Mouse (Mus musculus): ENCODE results near the gene St7.
"Not testable (repeated sequence)": the region's sequence is repeated elsewhere in the genome, so short reads cannot be mapped to it uniquely, and the experiment has no call there.

Gene St7

GRCm38 (mm10) chr6:17692647-17693046 lies at the start of gene St7:
TSS of gene St7 (plus strand) at chr6:17692933.
- no peak for DNase-seq (ENCODE audit: low spot score)

DNA sequence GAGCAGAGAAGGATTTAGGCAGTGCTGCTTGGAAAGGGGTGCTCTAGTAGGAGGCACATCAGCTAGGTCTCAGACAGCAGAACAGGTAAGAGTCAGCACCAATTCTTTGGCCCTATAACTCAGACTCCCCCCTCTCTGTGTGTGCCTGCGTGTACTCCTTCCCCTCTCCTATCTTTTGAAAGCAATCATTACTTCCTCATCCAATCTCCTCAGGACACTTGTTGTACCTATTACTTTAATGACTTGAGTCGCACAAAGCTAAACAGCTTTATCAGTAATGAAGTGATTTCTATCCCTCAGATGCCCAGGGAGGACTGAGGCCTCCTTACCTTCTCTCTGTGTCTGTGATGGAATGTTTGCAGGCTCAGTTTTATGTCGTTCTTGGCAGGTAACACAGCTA lies 46.6 kb upstream of the St7 start:
- no peak for DNase-seq (ENCODE audit: low spot score)

DNA sequence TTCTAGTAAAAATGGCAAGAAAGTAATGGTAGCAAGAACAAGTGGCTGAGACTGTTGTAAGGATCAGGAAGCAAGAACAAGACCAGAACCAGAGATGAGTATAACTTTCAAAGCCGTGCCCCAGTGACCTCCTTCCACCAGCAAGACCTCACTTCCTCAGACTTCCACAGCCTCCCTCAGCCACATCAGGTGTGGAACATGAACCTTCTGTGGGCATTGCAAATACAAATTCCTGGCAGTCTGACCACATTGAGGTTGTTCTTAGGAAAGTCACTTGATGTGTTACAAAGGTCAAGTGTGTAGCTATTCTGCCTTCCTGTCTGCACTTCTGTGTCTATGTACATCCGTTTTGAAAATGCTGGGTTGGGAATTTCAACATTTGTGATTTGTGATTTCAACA lies 40.6 kb upstream of the St7 start:
- no peak for DNase-seq (ENCODE audit: low spot score)

DNA sequence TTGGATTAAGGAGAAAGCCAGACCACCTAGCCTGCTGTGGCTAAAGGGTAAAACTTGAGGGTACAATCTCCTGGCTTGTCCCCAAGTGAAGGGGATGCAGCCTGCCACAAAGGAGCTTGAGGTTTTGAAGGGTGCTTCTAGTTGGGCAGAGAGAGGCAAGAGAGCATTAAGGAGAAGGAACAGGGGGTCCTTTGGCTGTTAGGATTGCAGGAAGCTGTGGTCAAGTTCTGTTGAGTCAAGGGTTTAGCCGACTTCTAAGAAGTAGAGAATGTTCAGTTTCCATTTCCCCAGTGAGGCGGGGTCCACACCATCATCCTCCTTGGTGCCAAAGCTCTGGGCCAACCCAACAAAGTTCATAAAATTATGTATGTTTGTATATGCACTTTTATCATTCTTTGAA lies 37.7 kb upstream of the St7 start:
- DNase-seq (ENCODE audit: low spot score) = no peak

DNA sequence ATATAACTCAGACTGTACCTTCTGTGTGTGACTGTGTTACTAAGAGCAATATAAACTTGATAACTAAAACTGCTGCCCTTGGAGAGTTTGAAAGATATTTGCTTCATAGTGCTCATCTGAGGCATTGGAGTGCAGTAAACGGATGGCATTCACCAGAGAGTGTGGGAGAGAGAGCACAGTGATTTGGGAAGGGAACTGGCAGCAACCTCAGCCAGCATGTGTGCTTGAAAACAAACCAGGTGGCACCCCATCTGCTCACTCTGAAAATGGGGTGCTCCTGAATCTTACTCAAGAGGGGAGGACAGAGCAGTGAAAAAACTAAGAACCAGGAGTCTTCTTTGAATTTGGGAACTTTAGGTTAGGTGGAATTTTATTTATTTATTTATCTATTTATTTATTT lies 35.4 kb upstream of the St7 start:
- no peak for DNase-seq (ENCODE audit: low spot score)

DNA sequence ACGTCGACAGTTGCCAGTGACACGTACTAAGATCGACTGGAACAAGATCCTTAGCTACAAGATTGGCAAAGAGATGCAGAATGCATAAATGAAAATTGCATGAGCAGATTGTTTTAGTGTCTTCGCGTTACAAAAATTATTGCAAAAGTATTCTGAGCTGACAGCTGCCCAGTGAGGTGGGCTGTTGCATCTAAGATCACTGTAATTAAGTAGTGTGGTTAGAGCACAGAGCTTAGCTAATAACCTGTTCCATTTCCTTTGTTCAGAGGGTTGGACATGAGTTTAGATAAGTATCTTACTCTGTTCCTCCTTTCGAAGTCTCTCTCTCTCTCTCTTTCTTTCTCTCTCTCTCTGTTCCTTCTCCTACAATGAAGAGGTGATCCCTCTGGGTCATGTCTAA lies 27.4 kb upstream of the St7 start:
- DNase-seq (ENCODE audit: low spot score) = no peak

- no peak for DNase-seq (ENCODE audit: low spot score)
These were observed 26.7 kb upstream of the St7 start for GRCm38 (mm10) chr6:17666024-17666423.

GRCm38 (mm10) chr6:17667813-17668212 lies 24.9 kb upstream of the St7 start:
- DNase-seq (ENCODE audit: low spot score) = peak; percentile 47

- DNase-seq (ENCODE audit: low spot score) = no peak
These were observed 24.4 kb upstream of the St7 start for GRCm38 (mm10) chr6:17668334-17668733.

DNA sequence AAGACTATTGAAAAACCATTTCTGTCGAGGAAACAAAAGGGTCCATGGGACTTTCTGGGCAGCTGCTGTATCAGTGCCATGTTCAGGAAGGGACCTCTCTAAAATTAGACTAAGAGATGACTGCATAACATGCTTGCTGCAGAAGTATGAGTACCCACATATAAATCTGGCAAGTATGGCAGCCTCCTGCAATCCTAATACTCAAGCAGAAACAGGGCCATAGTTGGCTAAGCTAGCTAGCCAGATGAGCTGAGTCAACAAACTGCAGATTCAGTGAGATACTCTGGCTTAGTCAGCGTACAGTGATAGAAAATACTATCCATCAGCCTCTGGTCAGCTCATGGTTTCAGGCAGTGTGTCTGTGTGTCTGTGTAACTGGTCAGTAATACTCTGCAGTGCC lies 22.9 kb upstream of the St7 start:
- DNase-seq (ENCODE audit: low spot score) = peak; percentile 41

- peak; percentile 88 for DNase-seq (ENCODE audit: low spot score)
These were observed 17.5 kb upstream of the St7 start for GRCm38 (mm10) chr6:17675019-17675756.

GRCm38 (mm10) chr6:17677008-17677407 lies 15.7 kb upstream of the St7 start:
- DNase-seq (ENCODE audit: low spot score) = no peak

- no peak for DNase-seq (ENCODE audit: low spot score)
These were observed 12.3 kb upstream of the St7 start for GRCm38 (mm10) chr6:17680266-17680925.

- DNase-seq (ENCODE audit: low spot score) = no peak
These were observed 10.9 kb upstream of the St7 start for GRCm38 (mm10) chr6:17681810-17682209.

DNA sequence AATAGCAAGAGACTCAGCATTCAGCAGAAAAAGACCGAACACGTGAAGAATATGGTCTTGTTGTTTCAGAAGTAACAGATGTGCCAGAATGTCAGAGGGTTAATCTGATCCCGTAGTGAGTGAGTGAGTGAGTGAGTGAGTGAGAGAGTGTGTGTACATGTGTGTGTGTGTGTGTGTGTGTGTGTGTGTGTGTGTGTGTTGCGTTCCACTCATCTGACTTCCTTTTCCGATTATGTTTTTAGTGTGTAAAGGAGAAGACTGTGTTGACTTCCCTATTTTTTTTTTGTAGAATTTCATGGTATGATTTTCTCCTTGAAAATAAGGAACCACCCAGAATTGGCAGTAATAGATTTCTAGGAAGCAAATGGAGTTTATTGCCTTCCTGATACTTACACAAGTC lies 4.1 kb upstream of the St7 start:
- DNase-seq (ENCODE audit: low spot score) = no peak

- DNase-seq (ENCODE audit: low spot score) = peak; percentile 78
These were observed 1.2 kb downstream of the St7 start for GRCm38 (mm10) chr6:17693726-17694549.

- peak; percentile 82 for DNase-seq (ENCODE audit: low spot score)
These were observed 1.8 kb downstream of the St7 start for GRCm38 (mm10) chr6:17694550-17694951.

DNA sequence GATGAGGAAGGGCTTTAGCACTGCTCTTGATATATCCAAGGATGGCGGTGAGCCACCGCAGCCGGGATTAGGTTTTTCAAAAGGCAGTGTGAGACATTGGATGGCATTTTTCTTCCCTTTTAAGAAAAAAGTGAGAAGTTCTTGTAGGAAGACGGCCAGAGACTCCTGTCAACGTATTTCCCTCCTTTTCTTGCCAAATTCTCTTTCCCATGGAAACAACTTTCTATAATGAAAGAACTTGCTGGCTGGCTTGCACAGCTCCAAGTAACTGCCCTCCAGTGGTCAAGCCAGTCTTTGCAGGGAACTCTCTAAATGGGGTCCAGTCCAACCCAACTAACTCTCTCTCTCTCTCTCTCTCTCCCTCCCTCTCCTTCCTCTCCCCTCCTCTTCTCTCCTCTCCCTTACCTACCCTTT lies 3.6 kb downstream of the St7 start:
- peak; percentile 48 for DNase-seq (ENCODE audit: low spot score)

- no peak for DNase-seq (ENCODE audit: low spot score)
These were observed 8.3 kb downstream of the St7 start for GRCm38 (mm10) chr6:17700936-17701612.

DNA sequence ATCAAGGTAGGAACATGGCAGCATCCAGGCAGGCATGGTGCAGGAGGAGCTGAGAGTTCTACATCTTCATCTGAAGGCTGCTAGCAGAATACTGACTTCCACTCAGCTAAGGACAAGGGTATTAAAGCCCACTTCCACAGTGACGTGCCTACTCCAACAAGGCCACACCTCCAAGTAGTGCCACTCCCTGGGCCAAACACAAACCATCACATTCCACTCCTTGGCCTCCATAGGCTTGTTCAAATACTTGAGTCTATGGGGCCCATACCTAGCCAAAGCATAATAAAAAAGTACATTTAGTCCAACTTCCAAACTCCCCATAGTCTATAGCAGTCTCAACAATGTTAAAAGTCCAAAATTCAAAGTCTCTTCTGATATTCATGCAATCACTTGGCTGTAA lies 11.3 kb downstream of the St7 start:
- not testable (repeated sequence) for DNase-seq (ENCODE audit: low spot score)

DNA sequence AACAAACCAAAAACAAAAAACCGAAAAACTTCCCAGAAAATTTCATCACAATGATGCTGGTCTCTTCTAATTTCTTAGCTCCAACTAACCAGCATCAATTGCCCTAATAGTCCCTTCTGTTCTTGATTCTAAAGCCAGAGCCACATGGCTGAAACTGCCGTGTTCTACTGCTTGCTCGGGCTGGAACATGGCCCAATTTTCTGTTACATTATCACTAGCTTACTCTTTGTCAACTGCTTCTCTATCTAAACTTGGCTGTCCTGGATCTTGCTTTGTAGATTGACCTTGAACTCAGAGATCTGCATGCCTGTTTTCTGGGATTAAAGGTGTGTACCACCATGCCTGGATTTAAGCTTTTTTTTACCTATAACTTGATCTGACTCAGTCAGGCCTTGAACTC lies 13.2 kb downstream of the St7 start:
- no peak for DNase-seq (ENCODE audit: low spot score)

DNA sequence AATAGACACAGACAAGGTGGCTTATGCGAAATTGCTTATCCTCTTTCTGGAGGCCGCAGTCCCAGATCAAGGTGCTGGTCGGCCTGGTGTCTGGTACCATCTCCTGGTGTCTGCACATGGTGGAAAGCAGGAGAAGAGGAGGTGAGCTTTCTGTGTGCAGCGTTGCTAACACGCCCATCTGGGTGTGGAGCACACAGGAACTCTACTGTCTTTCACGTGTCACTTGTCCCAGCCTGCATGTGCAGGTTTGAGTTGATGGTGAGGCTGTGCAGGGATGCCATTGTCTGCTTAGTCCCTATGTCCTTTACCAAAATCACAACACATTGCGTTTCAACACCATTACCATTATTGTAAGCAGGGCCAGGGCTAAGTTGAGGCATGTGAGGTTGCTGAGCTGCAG lies 26.2 kb downstream of the St7 start:
- DNase-seq (ENCODE audit: low spot score) = no peak
